27 mouse cellular contexts compared by ENCODE assay signal in the genomic region with DNA sequence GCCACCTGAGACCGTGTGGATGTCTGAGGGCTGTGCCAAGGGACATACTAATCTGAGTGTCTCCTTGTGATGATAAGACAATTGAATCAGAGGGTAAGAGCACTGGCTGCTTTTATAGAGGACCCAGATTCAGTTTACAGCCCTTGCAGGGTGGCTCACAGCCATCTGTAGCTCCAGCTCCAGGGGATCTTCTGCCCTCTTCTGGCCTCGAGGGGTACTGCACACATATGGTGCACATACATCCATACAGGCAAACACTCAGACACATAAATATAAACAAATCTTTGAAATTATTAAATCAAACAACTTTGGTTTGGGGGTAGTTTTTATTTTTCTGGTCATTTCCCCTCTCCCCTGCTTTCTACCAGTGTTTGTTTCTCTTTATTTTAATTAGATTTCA.
DNase-seq lines count a peak whose midpoint lies in the region; ATAC-seq and TF ChIP-seq lines count a peak whose summit lies in the region.
"Had no signal": no experiment of that assay in that cellular context is flagged by ENCODE, and none has a peak within 500 bp of the region (broad histone marks: within the 10 kb centered on the region; RNA-seq: fewer than 3 reads in every experiment).

No protein-coding gene starts in this region.

- peak; percentile 36 for TF ChIP-seq CTCF in layer of hippocampus, adult 2 months (conservative IDR thresholded peaks at IDR 0.05)
- TF ChIP-seq CTCF in midbrain, postnatal 0 days (IDR thresholded peaks at IDR 0.05) = peak; percentile 41

- no peak for ATAC-seq in midbrain, postnatal 0 days (ENCODE audit: low FRiP score)
- ATAC-seq in midbrain, embryonic 13.5 days = no peak
- ATAC-seq: hindbrain, embryonic 16.5 days; intestine, embryonic 15.5 days; midbrain, embryonic 15.5 days had no signal

- H3K27ac ChIP-seq in layer of hippocampus, adult 2 months = no peak overlapping the region
- no peak overlapping the region for H3K27ac ChIP-seq in midbrain, postnatal 0 days (ENCODE audit: low read depth, low read length)
- H3K27ac ChIP-seq in midbrain, embryonic 13.5 days = no peak overlapping the region
- H3K27ac ChIP-seq: forebrain, embryonic 12.5 days; hindbrain, embryonic 10.5 days; intestine, embryonic 15.5 days; limb, embryonic 10.5 days; limb, embryonic 15.5 days; macrophage; midbrain, embryonic 15.5 days had no signal

- no peaks in the 10 kb centered on the region for H3K9me3 ChIP-seq in midbrain, postnatal 0 days (ENCODE audit: low read length)
- 0 out of 2 replicates have a peak, but pooled peaks cover 6% of the 10 kb centered on the region for H3K9me3 ChIP-seq in midbrain, embryonic 13.5 days
- H3K9me3 ChIP-seq: intestine, embryonic 15.5 days; limb, embryonic 15.5 days; midbrain, embryonic 15.5 days had no signal

- no peak overlapping the region for H3K9ac ChIP-seq in midbrain, postnatal 0 days (replicated peaks; ENCODE audit: low read length, poor library complexity, severe bottlenecking)
- no peak overlapping the region for H3K9ac ChIP-seq in midbrain, embryonic 13.5 days (replicated peaks)
- H3K9ac ChIP-seq: forebrain, embryonic 12.5 days; heart, embryonic 12.5 days; intestine, embryonic 15.5 days; limb, embryonic 15.5 days; midbrain, embryonic 15.5 days had no signal

- H3K36me3 ChIP-seq in midbrain, postnatal 0 days (ENCODE audit: insufficient read depth, low read length) = no peaks in the 10 kb centered on the region
- no peaks in the 10 kb centered on the region for H3K36me3 ChIP-seq in midbrain, embryonic 13.5 days
- H3K36me3 ChIP-seq: forebrain, embryonic 12.5 days; heart, embryonic 12.5 days; hindbrain, embryonic 10.5 days; intestine, embryonic 15.5 days; limb, embryonic 10.5 days; limb, embryonic 15.5 days; midbrain, embryonic 15.5 days had no signal

- no peak overlapping the region for H3K4me3 ChIP-seq in layer of hippocampus, adult 2 months
- no peak overlapping the region for H3K4me3 ChIP-seq in midbrain, postnatal 0 days (ENCODE audit: low read depth, low read length)
- H3K4me3 ChIP-seq in midbrain, embryonic 13.5 days (replicated peaks) = no peak overlapping the region
- H3K4me3 ChIP-seq: erythroblast, embryonic 14.5 days; forebrain, embryonic 12.5 days; heart, embryonic 12.5 days; hindbrain, embryonic 10.5 days; intestine, embryonic 15.5 days; limb, embryonic 10.5 days; limb, embryonic 15.5 days; midbrain, embryonic 15.5 days had no signal

- H3K27me3 ChIP-seq in midbrain, postnatal 0 days (ENCODE audit: insufficient read depth, low read length) = no peaks in the 10 kb centered on the region
- H3K27me3 ChIP-seq in midbrain, embryonic 13.5 days = no peaks in the 10 kb centered on the region
- H3K27me3 ChIP-seq: forebrain, embryonic 12.5 days; heart, embryonic 12.5 days; intestine, embryonic 15.5 days; limb, embryonic 15.5 days; midbrain, embryonic 15.5 days had no signal

- H3K4me2 ChIP-seq in midbrain, postnatal 0 days (ENCODE audit: low read depth, low read length, poor library complexity, severe bottlenecking) = no peak overlapping the region
- H3K4me2 ChIP-seq in midbrain, embryonic 13.5 days (replicated peaks) = no peak overlapping the region
- H3K4me2 ChIP-seq: forebrain, embryonic 12.5 days; heart, embryonic 12.5 days; intestine, embryonic 15.5 days; limb, embryonic 15.5 days; midbrain, embryonic 15.5 days had no signal

- peak; percentile 36 for DNase-seq in heart, adult 11 months
- DNase-seq in heart, postnatal 4 days = no peak
- no peak for DNase-seq in layer of hippocampus, adult 2 months (ENCODE audit: low spot score in 2 of 2)
- no peak for DNase-seq in layer of hippocampus, postnatal 10 days (ENCODE audit: low spot score in 2 of 2)
- no peak for DNase-seq in midbrain, postnatal 0 days (ENCODE audit: low spot score)
- no peak for DNase-seq in spleen, postnatal 36 days (ENCODE audit: low spot score in 2 of 2)
- DNase-seq: adrenal gland, adult 8-10 months; cerebellum, adult 2 months; cerebellum, postnatal 14 days; gastrocnemius, postnatal 25 days; heart, adult 18-20 months; kidney, adult 9 months; kidney, postnatal 25 days; lung, postnatal 10 days; right cerebral cortex, postnatal 25 days; thymus, postnatal 4 days had no signal

- no peaks in the 10 kb centered on the region for H3K4me1 ChIP-seq in midbrain, postnatal 0 days (ENCODE audit: insufficient read depth, low read length)
- peaks cover 8% of the 10 kb centered on the region for H3K4me1 ChIP-seq in midbrain, embryonic 13.5 days (replicated peaks)
- H3K4me1 ChIP-seq: heart, embryonic 12.5 days; intestine, embryonic 15.5 days; limb, embryonic 15.5 days had no signal

- 78% methylated on average over 2 of the region's 2 CpGs for WGBS in midbrain, postnatal 0 days
- 83% methylated on average over 2 of the region's 2 CpGs for WGBS in midbrain, embryonic 13.5 days
